Mouse (Mus musculus): Measurements from ENCODE around the gene Lrsam1. TPM values are rescaled to one million over a fixed set of nuclear protein-coding genes. Genes with fewer than 3 reads are reported as not detected.

The Lrsam1 gene
- polyA plus RNA-seq, 1 experiment from 2014 or later, result 6.6 TPM

DNA sequence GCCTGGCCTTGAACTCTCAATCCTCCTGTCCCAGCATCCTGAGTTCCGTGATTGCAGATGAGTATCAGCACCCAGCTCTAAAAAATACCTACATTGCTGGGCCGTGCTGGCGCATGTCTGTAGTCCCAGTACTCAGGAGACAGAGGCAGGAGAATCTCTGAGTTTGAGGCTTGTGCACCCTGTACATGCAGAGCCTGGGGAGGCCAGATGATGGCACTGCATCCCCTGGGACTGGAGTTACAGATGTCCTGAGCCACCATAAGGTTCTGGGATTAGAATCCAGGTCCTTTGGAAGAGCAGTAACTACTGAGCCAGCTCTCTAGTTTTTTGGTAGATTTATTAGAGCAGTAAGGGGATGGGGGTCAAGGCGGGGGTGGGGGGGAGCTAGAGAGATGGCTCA lies 20.9 kb downstream of the Lrsam1 start:
- DNase-seq (no peak), ATAC-seq (ENCODE audit: insufficient read depth) (no peak)
- H3K4me3 ChIP-seq (ENCODE audit: low read depth, low read length), result no peak overlapping the region
- no peak overlapping the region for H3K9ac ChIP-seq
- no peak for TF ChIP-seq CTCF (IDR thresholded peaks at IDR 0.05; ENCODE audit: low read depth)
- H3K27ac ChIP-seq (ENCODE audit: low read depth), result no peak overlapping the region
- H3K4me1 ChIP-seq (ENCODE audit: insufficient read depth), result no peaks in the 10 kb centered on the region
- no peak overlapping the region for H3K4me2 ChIP-seq
- H3K36me3 ChIP-seq (ENCODE audit: insufficient read depth), result peaks cover 23% of the 10 kb centered on the region; the same call in 1 of the 2 replicates
- no peaks in the 10 kb centered on the region for H3K9me3 ChIP-seq (ENCODE audit: low read depth, low read length)
- no peaks in the 10 kb centered on the region for H3K27me3 ChIP-seq (ENCODE audit: insufficient read depth, low read length)
- 93% methylated on average over 4 of the region's 4 CpGs for WGBS

DNA sequence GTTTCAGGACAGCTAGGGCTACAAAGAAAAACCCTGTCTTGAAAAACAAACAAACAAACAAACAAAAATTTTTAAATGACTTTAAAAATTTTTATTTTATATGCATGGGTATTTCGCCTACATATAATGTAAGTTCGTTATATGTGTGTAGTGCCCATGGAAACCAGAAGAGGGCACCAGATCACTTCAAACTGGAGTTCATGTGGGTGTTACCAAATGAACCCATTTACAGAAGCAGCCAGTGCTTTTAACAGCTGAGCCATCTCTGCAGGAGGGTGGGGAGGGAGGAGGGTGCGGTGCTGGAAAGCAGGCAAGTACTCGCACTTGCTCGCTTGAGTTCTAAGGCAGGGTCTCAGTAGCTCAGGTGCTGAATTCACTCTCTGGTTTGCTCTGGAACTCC lies 22.0 kb downstream of the Lrsam1 start:
- DNase-seq (peak; percentile 84), ATAC-seq (ENCODE audit: insufficient read depth) (no peak)
- Histone ChIP-seq H3K27me3 (ENCODE audit: insufficient read depth, low read length) (no peaks in the 10 kb centered on the region), H3K36me3 (ENCODE audit: insufficient read depth) (peaks cover 16% of the 10 kb centered on the region; the same call in 1 of the 2 replicates), H3K27ac (ENCODE audit: low read depth) (no peak overlapping the region), H3K4me2 (no peak overlapping the region), H3K9ac (no peak overlapping the region), H3K9me3 (ENCODE audit: low read depth, low read length) (no peaks in the 10 kb centered on the region), H3K4me3 (ENCODE audit: low read depth, low read length) (no peak overlapping the region), H3K4me1 (ENCODE audit: insufficient read depth) (no peaks in the 10 kb centered on the region)
- 63% methylated on average over 5 of the region's 5 CpGs for WGBS
- TF ChIP-seq CTCF (IDR thresholded peaks at IDR 0.05; ENCODE audit: low read depth), result peak; percentile 62

DNA sequence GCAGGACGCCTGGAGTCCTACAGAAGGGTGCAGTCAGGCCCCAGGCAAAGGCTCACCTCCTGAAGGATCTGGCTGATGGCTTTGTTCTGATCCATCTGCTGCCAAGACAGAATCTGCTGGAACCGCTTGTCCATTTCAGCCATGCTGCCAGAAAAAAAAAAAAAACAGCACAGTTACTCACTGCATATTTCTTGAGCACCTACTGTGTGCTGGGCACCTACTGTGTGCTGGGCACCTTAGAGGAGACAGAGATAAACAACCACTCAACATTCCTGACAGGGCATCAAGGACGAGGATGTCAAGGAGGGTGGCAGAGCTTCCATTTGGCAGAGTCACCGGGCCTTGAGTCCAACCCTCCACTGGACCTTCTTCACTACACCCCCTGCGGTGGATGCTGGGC lies 22.7 kb downstream of the Lrsam1 start:
- H3K4me3 ChIP-seq (ENCODE audit: low read depth, low read length), result no peak overlapping the region
- no peak overlapping the region for H3K27ac ChIP-seq (ENCODE audit: low read depth)
- H3K36me3 ChIP-seq (ENCODE audit: insufficient read depth), result peaks cover 21% of the 10 kb centered on the region; the same call in 1 of the 2 replicates
- no peak overlapping the region for H3K9ac ChIP-seq
- DNase-seq (no peak), ATAC-seq (ENCODE audit: insufficient read depth) (no peak)
- H3K9me3 ChIP-seq (ENCODE audit: low read depth, low read length), result no peaks in the 10 kb centered on the region
- H3K27me3 ChIP-seq (ENCODE audit: insufficient read depth, low read length), result no peaks in the 10 kb centered on the region
- no peaks in the 10 kb centered on the region for H3K4me1 ChIP-seq (ENCODE audit: insufficient read depth)
- TF ChIP-seq CTCF (IDR thresholded peaks at IDR 0.05; ENCODE audit: low read depth), result no peak
- H3K4me2 ChIP-seq, result no peak overlapping the region
- 87% methylated on average over 5 of the region's 5 CpGs for WGBS

DNA sequence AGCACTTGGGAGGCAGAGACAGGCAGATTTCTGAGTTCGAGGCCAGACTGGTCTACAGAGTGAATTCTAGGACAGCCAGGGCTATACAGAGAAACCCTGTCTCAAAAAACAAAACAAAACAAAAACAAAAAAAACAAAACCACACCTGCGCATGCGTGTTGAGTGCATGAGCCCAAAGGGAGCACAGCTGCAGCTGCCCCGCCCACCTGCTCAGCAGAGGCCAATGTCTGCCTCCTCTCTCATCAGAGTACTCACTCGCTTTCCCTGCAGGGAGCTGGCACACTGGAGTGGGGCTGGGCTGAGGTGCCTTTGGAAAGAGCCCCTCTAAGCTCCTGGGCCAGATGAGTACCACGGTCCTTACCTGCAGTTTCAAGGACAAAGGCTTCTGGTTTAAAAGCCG lies 29.7 kb downstream of the Lrsam1 start:
- WGBS, result 78% methylated on average over 7 of the region's 7 CpGs

DNA sequence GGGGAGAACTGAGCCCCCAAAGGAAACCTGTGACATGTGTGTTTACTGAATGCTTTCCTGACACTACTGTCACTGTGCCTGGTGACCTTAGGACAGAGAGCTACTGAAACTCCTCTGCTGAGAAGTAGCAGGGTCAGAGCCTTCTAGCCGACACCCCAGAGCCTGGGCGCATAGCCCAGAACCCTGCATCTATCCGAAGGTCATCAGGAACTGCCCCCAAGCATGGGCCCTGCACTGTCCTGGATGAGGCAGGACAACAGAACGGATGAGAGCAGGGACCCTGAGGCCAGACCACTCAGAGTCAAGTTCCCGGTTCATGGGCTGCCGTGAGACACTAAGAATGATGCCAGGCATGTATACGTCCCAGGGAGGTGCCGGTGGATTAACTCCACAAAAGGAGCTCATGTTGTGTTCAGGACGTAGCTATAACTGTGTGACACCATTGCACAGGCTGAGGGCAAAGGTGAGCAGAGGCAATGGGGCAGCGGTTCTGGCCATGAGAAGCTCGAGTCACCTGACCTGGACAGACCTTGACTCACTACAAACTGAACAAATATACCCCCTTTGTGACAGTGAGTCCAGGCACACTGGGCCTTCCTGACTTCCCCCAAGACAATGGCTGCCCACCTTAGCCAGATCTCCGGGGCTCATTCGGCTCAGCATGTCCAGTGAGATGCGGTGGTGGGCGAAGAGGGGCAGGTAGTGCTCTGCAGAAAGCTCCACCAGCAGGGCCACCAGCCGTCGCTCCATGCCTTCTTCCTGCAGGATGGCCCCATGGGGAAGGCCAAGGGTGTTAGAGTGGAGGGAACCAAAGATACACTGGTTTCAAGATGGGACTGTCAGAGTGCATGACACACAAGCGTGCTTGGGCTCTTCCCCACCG lies 32.2 kb downstream of the Lrsam1 start:
- 80% methylated on average over 19 of the region's 19 CpGs for WGBS
- TF ChIP-seq CTCF (IDR thresholded peaks at IDR 0.05; ENCODE audit: low read depth), result no peak
- Histone ChIP-seq H3K27ac (ENCODE audit: low read depth) (no peak overlapping the region), H3K9ac (no peak overlapping the region), H3K36me3 (ENCODE audit: insufficient read depth) (peaks cover 21% of the 10 kb centered on the region; the same call in 1 of the 2 replicates), H3K4me2 (no peak overlapping the region), H3K4me1 (ENCODE audit: insufficient read depth) (no peaks in the 10 kb centered on the region), H3K4me3 (ENCODE audit: low read depth, low read length) (no peak overlapping the region), H3K27me3 (ENCODE audit: insufficient read depth, low read length) (no peaks in the 10 kb centered on the region), H3K9me3 (ENCODE audit: low read depth, low read length) (no peaks in the 10 kb centered on the region)
- no peak for DNase-seq
- peak; percentile 2; the same call in 1 of the 2 replicates for ATAC-seq (ENCODE audit: insufficient read depth)

More for the DNA sequence above, 29.7 kb downstream of the Lrsam1 start:
- Histone ChIP-seq H3K27ac (ENCODE audit: low read depth) (no peak overlapping the region), H3K27me3 (ENCODE audit: insufficient read depth, low read length) (no peaks in the 10 kb centered on the region), H3K9me3 (ENCODE audit: low read depth, low read length) (no peaks in the 10 kb centered on the region), H3K9ac (no peak overlapping the region), H3K4me2 (no peak overlapping the region), H3K4me1 (ENCODE audit: insufficient read depth) (no peaks in the 10 kb centered on the region), H3K36me3 (ENCODE audit: insufficient read depth) (peaks cover 22% of the 10 kb centered on the region; the same call in 1 of the 2 replicates), H3K4me3 (ENCODE audit: low read depth, low read length) (no peak overlapping the region)
- TF ChIP-seq CTCF (IDR thresholded peaks at IDR 0.05; ENCODE audit: low read depth), result no peak
- ATAC-seq (ENCODE audit: insufficient read depth), result no peak
- no peak for DNase-seq

DNA sequence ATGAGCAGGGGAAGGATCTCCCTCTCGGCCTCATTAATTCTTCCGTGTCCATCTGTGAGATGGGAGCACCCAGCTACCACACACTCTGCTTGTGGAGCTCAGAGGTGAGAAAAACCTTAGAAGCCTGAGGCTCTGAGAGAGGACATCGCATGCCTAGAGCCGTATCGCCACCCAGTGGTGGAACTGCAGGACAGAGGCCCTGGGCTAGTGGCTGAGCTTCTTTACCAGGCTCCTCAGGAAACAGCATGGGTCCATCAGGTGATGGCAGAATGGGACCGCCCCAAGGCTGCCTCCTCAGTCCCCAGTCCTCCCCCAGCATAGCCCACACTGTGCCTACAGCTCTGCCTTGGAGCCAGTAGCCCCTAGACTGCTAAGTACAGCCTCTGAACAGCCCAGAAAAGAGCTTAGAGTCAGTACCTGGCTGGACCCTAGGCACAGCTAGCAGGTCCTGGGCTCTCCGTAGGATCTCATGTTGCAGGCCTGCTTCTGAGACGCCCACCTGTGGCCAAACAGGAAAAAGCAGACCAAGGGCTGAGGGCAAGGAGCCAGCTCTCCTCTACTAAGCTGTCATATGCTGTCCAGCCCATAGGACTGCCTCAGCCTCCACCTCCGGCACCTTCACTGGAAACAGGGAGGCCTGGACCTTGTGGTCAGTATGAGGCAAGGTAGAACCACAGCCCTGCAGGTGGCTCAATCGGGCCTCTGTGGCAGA lies 33.0 kb downstream of the Lrsam1 start:
- H3K36me3 ChIP-seq (ENCODE audit: insufficient read depth), result peaks cover 25% of the 10 kb centered on the region
- no peak overlapping the region for H3K4me3 ChIP-seq (ENCODE audit: low read depth, low read length)
- no peaks in the 10 kb centered on the region for H3K9me3 ChIP-seq (ENCODE audit: low read depth, low read length)
- DNase-seq, result peak; percentile 89
- WGBS, result 23% methylated on average over 10 of the region's 10 CpGs
- H3K27ac ChIP-seq (ENCODE audit: low read depth), result peak overlapping the region; percentile 81
- H3K4me1 ChIP-seq (ENCODE audit: insufficient read depth), result no peaks in the 10 kb centered on the region
- ATAC-seq (ENCODE audit: insufficient read depth), result peak; percentile 65; the same call in 1 of the 2 replicates
- H3K9ac ChIP-seq, result 0 out of 2 replicates have a peak overlapping the region, but pooled peaks have one; percentile 16
- H3K4me2 ChIP-seq, result peak overlapping the region; percentile 25; the same call in 1 of the 2 replicates
- peak; percentile 89 for TF ChIP-seq CTCF (IDR thresholded peaks at IDR 0.05; ENCODE audit: low read depth)
- H3K27me3 ChIP-seq (ENCODE audit: insufficient read depth, low read length), result no peaks in the 10 kb centered on the region
